Mouse (Mus musculus): Measurements from ENCODE around the gene Mknk2.

DNA sequence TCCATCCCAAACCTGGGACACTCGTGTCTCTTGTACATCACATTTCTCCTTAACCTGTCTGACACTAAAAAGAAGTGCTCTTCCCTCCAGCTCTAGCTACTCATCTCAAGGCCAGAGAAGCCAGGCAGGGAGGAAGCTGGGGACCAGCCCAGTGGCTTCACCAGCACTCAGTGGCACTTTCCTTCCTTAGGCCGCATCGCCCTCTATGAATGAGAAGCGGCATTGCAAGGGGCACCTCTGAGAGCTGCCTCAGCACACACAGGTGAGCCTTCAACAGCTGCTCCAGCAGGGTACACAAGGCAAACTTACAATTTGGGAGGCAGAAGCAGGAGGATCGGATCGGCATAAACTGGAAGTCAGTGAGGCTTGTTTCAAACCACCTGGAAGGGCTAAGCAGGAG, 6.3 kb upstream of the Mknk2 start:
- no peak for TF ChIP-seq POLR2A (IDR thresholded peaks at IDR 0.05; ENCODE audit: extremely low read depth, insufficient read depth, low read length)
- peak; percentile 74 for TF ChIP-seq CTCF (IDR thresholded peaks at IDR 0.05; ENCODE audit: extremely low read depth, insufficient read depth, low read length)
